Mouse (Mus musculus): ENCODE measurements around the gene Hhat. TPM values are rescaled to one million over a fixed set of nuclear protein-coding genes. Genes with fewer than 3 reads are reported as not detected.

The Hhat gene
- polyA plus RNA-seq, 1 experiment from 2014 or later: 3.6 TPM

DNA sequence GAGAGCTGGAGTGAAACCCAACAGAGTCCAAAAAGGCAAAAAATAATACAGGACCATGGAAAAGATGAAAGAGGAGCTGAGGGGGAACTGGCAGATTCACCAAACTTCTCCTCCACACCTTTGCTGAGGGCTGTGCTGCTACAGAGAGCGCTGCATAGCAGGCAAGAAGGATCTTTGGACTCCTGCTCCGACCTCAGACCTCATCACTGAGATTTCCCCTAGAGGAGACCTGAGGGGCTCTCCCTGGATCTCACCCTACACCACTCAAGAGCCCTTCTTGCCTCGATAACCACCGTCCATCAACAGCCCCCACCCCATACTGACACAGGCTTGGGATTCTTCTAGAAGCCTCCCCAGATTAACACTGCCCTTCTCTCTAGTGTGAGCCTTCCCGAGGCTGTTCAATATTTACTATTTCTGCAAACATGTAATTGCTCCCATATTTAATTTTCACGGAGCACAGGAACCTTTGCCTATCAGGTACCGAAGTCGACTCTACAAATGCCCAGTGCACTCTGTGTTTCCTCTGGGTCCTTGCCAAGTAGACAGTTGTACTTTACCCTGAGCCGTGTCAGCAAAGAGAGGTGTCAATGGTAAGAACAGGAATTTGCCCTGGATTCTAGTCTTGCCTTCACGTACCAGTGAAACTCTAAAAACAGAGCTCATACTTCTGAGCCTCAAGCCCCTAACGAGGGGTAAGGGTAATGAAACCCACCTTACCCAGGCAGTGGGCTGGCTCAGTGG, 158.9 kb downstream of the Hhat start:
- H3K27me3 ChIP-seq (ENCODE audit: control insufficient read depth, insufficient read depth, low read length): no peaks in the 10 kb centered on the region
- no peak overlapping the region for H3K4me3 ChIP-seq (ENCODE audit: low read depth, low read length)
- WGBS: 62% methylated on average over 11 of the region's 11 CpGs
- H3K9me3 ChIP-seq (ENCODE audit: control insufficient read depth, low read length): no peaks in the 10 kb centered on the region
- H3K27ac ChIP-seq (replicated peaks): no peak overlapping the region
- peak; percentile 35; the same call in 1 of the 2 replicates for ATAC-seq (ENCODE audit: low FRiP score, low TSS enrichment)
- H3K4me1 ChIP-seq (replicated peaks; ENCODE audit: control insufficient read depth, insufficient read depth): no peaks in the 10 kb centered on the region
- no peak overlapping the region for H3K4me2 ChIP-seq (replicated peaks; ENCODE audit: low read depth)
- peak; percentile 31 for DNase-seq (ENCODE audit: low spot score)
- no peak overlapping the region for H3K9ac ChIP-seq (ENCODE audit: low read length)
- H3K36me3 ChIP-seq (ENCODE audit: control insufficient read depth, insufficient read depth, low read length): no peaks in the 10 kb centered on the region
- no peak for TF ChIP-seq EP300 (optimal IDR thresholded peaks at IDR 0.05)
- no peak for TF ChIP-seq CTCF (IDR thresholded peaks at IDR 0.05; ENCODE audit: low read depth)

GRCm38 (mm10) chr1:192606876-192607275, 164.1 kb downstream of the Hhat start:
- no peaks in the 10 kb centered on the region for H3K4me1 ChIP-seq (replicated peaks; ENCODE audit: control insufficient read depth, insufficient read depth)
- H3K27me3 ChIP-seq (ENCODE audit: control insufficient read depth, insufficient read depth, low read length): no peaks in the 10 kb centered on the region
- DNase-seq (ENCODE audit: low spot score) (no peak), ATAC-seq (ENCODE audit: low FRiP score, low TSS enrichment) (no peak)
- no peak overlapping the region for H3K4me2 ChIP-seq (replicated peaks; ENCODE audit: low read depth)
- H3K4me3 ChIP-seq (ENCODE audit: low read depth, low read length): no peak overlapping the region
- no peak overlapping the region for H3K9ac ChIP-seq (ENCODE audit: low read length)
- no peaks in the 10 kb centered on the region for H3K9me3 ChIP-seq (ENCODE audit: control insufficient read depth, low read length)
- H3K36me3 ChIP-seq (ENCODE audit: control insufficient read depth, insufficient read depth, low read length): no peaks in the 10 kb centered on the region
- TF ChIP-seq EP300 (optimal IDR thresholded peaks at IDR 0.05) (no peak), CTCF (IDR thresholded peaks at IDR 0.05; ENCODE audit: low read depth) (no peak)
- no peak overlapping the region for H3K27ac ChIP-seq (replicated peaks)
- WGBS: 75% methylated on average over 8 of the region's 8 CpGs

DNA sequence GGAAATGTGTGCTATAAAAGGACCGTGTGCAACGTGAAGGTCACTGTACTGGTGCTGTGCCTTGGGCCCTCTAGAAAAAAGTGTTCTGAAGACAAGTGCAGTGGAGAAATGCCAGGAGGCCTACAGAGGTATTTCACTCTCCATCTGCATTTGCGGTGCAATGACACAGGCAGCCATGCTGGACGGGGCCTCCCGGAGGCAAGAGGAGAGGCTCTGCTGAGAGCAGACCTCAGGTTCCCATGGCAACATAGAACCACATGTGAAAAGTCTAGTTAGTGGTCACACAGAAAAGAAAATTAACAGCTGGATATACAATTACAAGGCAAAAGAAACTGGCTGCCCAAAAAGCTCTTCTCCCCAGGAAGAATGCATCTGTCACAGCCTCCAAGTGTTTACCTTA, 166.6 kb downstream of the Hhat start:
- Histone ChIP-seq H3K27ac (replicated peaks) (no peak overlapping the region), H3K9me3 (ENCODE audit: control insufficient read depth, low read length) (no peaks in the 10 kb centered on the region), H3K4me2 (replicated peaks; ENCODE audit: low read depth) (no peak overlapping the region), H3K4me3 (ENCODE audit: low read depth, low read length) (no peak overlapping the region), H3K27me3 (ENCODE audit: control insufficient read depth, insufficient read depth, low read length) (no peaks in the 10 kb centered on the region), H3K36me3 (ENCODE audit: control insufficient read depth, insufficient read depth, low read length) (no peaks in the 10 kb centered on the region), H3K9ac (ENCODE audit: low read length) (no peak overlapping the region), H3K4me1 (replicated peaks; ENCODE audit: control insufficient read depth, insufficient read depth) (no peaks in the 10 kb centered on the region)
- ATAC-seq (ENCODE audit: low FRiP score, low TSS enrichment) (no peak), DNase-seq (ENCODE audit: low spot score) (no peak)
- 55% methylated on average over 5 of the region's 5 CpGs for WGBS
- TF ChIP-seq CTCF (IDR thresholded peaks at IDR 0.05; ENCODE audit: low read depth) (no peak), EP300 (optimal IDR thresholded peaks at IDR 0.05) (no peak)

DNA sequence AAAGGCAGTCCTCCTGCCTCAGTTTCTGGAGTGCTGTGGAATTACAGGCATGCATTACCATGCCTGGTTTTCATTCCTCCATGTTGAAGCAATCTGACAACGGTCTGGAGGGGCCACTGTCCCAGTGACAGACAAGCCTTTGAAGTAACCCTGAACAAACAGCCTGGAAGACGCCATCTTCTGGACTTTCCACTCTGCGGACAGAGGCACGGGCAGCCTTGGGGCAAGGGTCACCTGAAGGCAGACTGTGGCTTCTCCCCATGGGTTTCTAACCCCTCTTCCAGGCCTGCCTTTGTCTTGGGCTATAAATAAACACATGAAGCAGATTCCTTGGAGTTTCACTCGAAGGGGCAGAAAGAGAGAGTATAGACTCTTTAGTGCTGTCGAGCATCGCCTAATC, 167.5 kb downstream of the Hhat start:
- no peak overlapping the region for H3K27ac ChIP-seq (replicated peaks)
- TF ChIP-seq EP300 (optimal IDR thresholded peaks at IDR 0.05): no peak
- no peak for ATAC-seq (ENCODE audit: low FRiP score, low TSS enrichment)
- H3K36me3 ChIP-seq (ENCODE audit: control insufficient read depth, insufficient read depth, low read length): no peaks in the 10 kb centered on the region
- no peaks in the 10 kb centered on the region for H3K9me3 ChIP-seq (ENCODE audit: control insufficient read depth, low read length)
- H3K27me3 ChIP-seq (ENCODE audit: control insufficient read depth, insufficient read depth, low read length): no peaks in the 10 kb centered on the region
- no peak for DNase-seq (ENCODE audit: low spot score)
- H3K9ac ChIP-seq (ENCODE audit: low read length): no peak overlapping the region
- no peak overlapping the region for H3K4me2 ChIP-seq (replicated peaks; ENCODE audit: low read depth)
- 46% methylated on average over 7 of the region's 7 CpGs for WGBS
- H3K4me1 ChIP-seq (replicated peaks; ENCODE audit: control insufficient read depth, insufficient read depth): no peaks in the 10 kb centered on the region
- H3K4me3 ChIP-seq (ENCODE audit: low read depth, low read length): no peak overlapping the region

DNA sequence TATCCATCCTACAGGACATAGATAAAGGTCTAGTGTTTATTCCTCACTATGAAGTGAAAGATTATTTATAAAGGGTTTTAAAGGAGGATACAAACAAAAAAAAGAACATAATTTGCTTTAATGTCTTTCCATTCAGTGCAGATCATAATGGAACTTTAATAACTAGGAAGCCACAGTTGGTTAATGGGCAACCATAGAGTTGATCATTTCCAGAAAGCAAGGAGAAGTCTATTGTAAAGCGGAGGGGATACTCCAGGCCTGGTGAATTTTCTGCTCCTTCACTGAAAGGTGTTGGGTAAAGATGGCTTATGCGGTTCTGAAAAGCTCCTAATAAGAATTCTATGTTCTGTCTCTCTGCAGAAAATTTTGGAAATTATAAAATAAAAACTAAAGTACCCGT, 169.8 kb downstream of the Hhat start:
- TF ChIP-seq EP300 (optimal IDR thresholded peaks at IDR 0.05) (no peak), CTCF (IDR thresholded peaks at IDR 0.05; ENCODE audit: low read depth) (no peak)
- Histone ChIP-seq H3K4me2 (replicated peaks; ENCODE audit: low read depth) (no peak overlapping the region), H3K27me3 (ENCODE audit: control insufficient read depth, insufficient read depth, low read length) (no peaks in the 10 kb centered on the region), H3K36me3 (ENCODE audit: control insufficient read depth, insufficient read depth, low read length) (no peaks in the 10 kb centered on the region), H3K9ac (ENCODE audit: low read length) (no peak overlapping the region), H3K4me3 (ENCODE audit: low read depth, low read length) (no peak overlapping the region), H3K4me1 (replicated peaks; ENCODE audit: control insufficient read depth, insufficient read depth) (no peaks in the 10 kb centered on the region), H3K27ac (replicated peaks) (no peak overlapping the region), H3K9me3 (ENCODE audit: control insufficient read depth, low read length) (no peaks in the 10 kb centered on the region)
- WGBS: 89% methylated on average over 3 of the region's 3 CpGs
- DNase-seq (ENCODE audit: low spot score) (no peak), ATAC-seq (ENCODE audit: low FRiP score, low TSS enrichment) (no peak)

- WGBS: 73% methylated on average over 7 of the region's 7 CpGs
- H3K4me1 ChIP-seq (replicated peaks; ENCODE audit: control insufficient read depth, insufficient read depth): no peaks in the 10 kb centered on the region
- no peak overlapping the region for H3K4me2 ChIP-seq (replicated peaks; ENCODE audit: low read depth)
- no peaks in the 10 kb centered on the region for H3K27me3 ChIP-seq (ENCODE audit: control insufficient read depth, insufficient read depth, low read length)
- DNase-seq (ENCODE audit: low spot score): no peak
- no peak overlapping the region for H3K9ac ChIP-seq (ENCODE audit: low read length)
- TF ChIP-seq EP300 (optimal IDR thresholded peaks at IDR 0.05) (no peak), CTCF (IDR thresholded peaks at IDR 0.05; ENCODE audit: low read depth) (no peak)
- no peak overlapping the region for H3K4me3 ChIP-seq (ENCODE audit: low read depth, low read length)
- H3K36me3 ChIP-seq (ENCODE audit: control insufficient read depth, insufficient read depth, low read length): no peaks in the 10 kb centered on the region
- ATAC-seq (ENCODE audit: low FRiP score, low TSS enrichment): no peak
- H3K27ac ChIP-seq (replicated peaks): no peak overlapping the region
- H3K9me3 ChIP-seq (ENCODE audit: control insufficient read depth, low read length): no peaks in the 10 kb centered on the region
Observed at GRCm38 (mm10) chr1:192599746-192600145, 171.3 kb downstream of the Hhat start.

Measured in stomach, postnatal 0 days (tissue).